Mouse (Mus musculus) embryonic stem cell, embryonic (primary cell): ENCODE measurements around the gene Irf2.
"Not testable (repeated sequence)": the region's sequence is repeated elsewhere in the genome, so short reads cannot be mapped to it uniquely, and the experiment has no call there.

Experiments
- CTCF ChIA-PET, 4 experiments: fragments of 300-600 bp in 2 of 4; fragments of 350-600 bp in 2 of 4; sonication (Branson Sonifier 250); formaldehyde crosslinking; loops; one replicate each; lab custom pipeline; 2022; ENCODE audit warnings: inconsistent platforms in 2 of 4; lab: Charles Lee
- POLR2A ChIA-PET, 4 experiments: fragments of 300-600 bp in 2 of 4; fragments of 350-600 bp in 2 of 4; sonication (Branson Sonifier 250); formaldehyde crosslinking; loops; one replicate each; lab custom pipeline; 2022; ENCODE audit warnings: antibody characterized with exemption in 4 of 4, inconsistent platforms in 1 of 4; lab: Charles Lee

The Irf2 gene

DNA sequence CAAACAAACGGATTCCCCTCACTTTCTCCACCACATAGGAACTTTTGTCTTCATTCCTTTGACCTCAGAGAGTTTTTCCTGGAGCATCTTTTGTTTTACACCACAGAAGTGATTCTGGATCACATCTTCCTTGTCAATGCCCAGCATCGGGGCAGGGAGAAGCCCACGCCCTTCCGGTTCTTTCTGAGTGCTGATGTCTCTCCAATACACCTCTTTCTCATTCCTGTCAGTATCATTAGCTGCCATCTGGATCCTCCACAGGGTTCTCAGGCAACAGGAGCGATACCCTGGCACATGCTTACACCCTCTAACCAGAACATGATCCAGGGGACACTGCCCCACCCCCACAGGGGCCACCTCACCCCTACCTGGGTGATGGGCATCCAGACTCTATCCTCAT is 20.8 kb upstream of the Irf2 start:
- ChIA-PET CTCF (interaction anchor here in 1 of 4 experiments (0.7 kb wide), 1 partner anchor 380 kb away, joined by 3 read pairs; no protein-coding TSS in a partner anchor), POLR2A (no interaction called here)

DNA sequence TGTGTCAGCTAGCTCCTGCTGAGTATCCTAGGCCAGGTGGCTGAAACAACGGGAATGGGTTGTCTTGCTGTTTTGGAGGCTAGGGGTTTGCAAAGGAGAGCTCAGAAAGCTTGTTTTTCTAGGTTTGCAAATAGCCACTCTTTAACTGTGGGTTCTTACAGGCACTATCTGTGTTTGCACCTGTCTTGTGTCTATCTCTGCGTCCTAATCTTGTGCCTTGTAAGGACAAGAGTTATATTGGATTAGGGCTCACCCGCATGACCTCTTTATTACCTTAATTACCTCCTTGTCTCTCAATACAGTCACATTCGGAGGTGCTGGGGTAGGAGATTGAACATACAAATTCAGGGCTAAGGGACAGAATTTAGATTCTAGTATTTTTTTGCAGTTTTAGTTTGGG is 18.9 kb upstream of the Irf2 start:
- ChIA-PET CTCF (no interaction called here), POLR2A (no interaction called here)

DNA sequence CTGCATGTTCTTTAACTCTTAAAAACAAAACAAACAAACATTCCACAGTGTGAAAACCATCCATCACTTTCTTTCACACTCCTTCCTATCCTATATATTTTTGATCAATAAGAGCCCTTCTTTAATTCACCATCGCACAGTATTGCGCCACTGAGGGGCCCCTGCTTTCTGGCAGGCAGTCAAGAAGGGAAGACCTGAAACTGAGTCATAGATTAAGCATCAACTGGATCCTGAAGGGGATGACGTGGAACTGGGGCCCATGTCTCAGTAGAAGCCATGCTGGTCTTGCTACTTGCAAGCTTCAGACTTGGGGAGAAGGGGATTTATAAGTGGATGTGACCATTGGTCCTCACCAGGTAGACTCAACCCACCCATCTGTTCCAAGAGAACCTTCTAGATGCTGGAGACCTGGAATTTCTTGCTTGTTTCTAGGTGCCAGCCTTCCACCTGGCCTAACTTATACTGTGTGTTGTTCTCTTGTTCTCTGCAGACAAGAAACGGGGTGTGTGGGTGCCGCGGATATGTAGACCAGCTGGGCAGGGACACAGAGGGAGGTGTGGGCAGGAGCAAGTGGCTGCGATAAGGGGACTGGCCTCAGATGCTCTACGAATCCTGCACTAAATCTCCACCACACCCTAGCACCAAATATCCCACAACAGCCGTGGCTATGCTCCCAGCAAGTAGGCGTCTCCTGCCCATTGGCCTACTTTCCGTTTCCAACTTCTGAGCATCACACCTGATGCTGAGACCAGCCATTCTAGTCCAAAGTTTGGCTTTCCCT is 18.3 kb upstream of the Irf2 start:
- ChIA-PET CTCF (interaction anchor here in 1 of 4 experiments (0.5 kb wide), 1 partner anchor 248 kb away, joined by 4 read pairs; no protein-coding TSS in a partner anchor), POLR2A (no interaction called here)

DNA sequence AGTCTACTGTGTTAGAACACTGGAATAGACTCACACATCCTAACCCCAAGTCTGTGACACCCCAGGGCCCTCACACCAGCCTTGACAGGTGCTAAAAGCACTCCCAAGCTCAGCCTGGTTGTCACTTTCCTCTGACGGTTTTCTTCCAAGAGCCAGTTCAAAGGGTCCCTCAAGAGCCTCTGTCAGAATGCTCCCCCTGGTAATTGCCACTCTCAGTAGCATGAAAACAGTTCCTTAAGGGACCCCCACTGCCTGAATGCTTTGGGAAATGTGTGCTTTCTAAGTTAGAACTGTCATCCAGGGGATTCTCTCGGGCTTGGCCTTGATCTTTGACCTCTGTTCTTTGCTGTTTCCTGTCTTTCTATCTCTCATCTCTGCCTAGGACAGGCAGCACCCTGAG is 17.0 kb upstream of the Irf2 start:
- ChIA-PET CTCF (interaction anchor here in 1 of 4 experiments (0.5 to 0.6 kb wide), 2 partner anchors 104 to 649 kb away, joined by 3 to 6 read pairs; no protein-coding TSS in a partner anchor), POLR2A (no interaction called here)

DNA sequence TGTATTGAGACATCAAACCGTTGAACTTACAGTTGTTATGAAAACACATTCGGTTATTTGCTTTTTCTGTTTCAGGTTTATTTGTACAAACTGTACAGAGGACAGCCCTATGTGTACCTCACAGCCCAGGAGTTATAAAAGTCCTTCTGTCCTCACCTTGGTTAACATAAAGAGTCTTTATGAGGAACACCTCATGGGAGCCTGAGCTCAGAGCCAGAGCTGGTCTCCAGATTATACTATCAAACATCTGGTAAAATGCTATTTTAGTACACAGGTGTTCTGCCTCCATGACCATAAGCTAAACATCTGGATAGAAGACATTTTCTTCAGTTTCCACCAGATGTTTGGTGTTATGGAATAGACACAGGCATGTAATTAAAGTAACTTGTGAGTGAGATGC is 13.1 kb upstream of the Irf2 start:
- ChIA-PET CTCF (no interaction called here), POLR2A (no interaction called here)

DNA sequence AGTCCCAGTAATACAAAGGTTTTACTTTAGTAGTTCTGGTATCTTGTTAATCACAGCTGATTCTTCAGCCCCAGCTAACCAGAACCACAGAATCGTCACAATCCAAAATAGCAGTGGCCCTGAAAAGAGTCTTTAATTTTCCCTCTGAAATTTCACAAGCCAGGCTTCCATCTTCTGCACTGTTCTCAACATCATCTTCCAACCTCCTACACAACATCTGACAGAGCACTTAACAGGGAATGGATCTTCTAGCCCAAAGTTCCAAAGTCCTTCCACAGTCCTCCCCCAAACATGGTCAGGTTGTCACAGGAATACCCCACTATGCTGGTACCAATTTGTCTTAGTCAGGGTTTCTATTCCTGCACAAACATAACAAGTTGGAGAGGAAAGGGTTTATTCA is 9.9 kb upstream of the Irf2 start:
- POLR2A ChIA-PET, CTCF ChIA-PET: not testable (repeated sequence)

DNA sequence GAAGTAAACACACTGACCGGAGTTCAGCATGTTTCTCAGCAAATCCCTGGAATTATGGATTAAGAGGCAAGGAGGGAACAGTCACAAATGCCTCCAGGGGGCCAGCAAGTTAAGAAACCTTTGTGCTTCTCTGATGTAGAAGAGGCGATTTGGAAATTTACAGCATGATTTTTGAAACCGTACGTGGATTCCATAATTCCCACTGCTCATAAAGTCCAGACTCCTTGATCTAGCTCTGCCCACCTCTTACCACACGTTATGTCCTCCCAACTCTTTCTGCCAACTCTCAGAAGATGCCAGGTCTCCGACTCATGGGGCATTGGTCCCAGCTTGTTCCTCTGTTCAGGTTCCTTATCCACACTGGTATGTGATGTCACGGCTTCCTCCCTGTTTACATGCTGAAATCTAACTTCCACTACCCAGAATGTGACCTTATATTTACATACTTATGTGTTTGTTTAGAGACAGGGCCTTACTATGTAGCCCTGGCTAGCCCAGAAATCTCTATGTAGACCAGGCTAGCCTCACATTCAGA is 7.1 kb upstream of the Irf2 start:
- ChIA-PET CTCF (no interaction called here), POLR2A (no interaction called here)

DNA sequence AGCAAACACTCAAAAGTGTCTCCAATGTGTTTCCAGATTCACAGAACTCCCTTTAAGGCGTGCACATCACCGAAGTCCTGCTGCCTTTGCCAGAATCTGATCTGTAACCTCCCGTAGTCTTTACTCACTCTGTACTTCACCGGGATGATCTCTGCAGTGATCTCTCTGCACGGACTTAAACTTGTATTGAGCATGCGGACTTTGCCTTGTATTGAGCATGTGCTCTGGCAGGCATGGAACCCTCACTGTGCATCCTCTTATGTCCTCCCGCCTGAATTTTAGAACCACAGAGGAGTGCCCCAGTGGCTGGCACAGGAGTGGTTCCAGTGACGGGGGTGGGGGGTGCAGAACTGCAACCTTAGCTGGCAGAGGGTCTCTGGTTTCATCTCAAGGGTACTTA is 5.9 kb upstream of the Irf2 start:
- ChIA-PET CTCF (no interaction called here), POLR2A (no interaction called here)

DNA sequence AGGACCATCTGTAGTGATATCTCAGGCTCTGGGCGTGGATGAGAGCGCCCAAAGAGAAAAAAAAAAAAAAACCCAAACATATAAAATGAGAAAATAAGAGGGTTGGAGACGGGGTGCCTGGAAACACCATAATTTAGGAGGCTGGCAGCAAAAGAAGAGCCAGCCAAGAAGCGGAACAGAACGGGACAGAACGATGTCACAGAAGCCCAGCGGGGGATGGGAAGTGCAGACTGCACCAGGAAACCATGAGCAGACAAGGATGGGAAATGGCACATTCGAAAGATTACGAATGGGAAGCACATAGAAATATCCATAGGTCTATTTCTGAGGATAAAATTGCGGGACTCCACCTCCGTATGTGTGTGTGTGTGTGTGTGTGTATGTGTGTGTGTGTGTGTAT is 4.0 kb upstream of the Irf2 start:
- ChIA-PET CTCF (no interaction called here), POLR2A (interaction anchor here in 1 of 4 experiments (0.6 kb wide), 1 partner anchor 437 kb away, joined by 3 read pairs; no protein-coding TSS in a partner anchor)

DNA sequence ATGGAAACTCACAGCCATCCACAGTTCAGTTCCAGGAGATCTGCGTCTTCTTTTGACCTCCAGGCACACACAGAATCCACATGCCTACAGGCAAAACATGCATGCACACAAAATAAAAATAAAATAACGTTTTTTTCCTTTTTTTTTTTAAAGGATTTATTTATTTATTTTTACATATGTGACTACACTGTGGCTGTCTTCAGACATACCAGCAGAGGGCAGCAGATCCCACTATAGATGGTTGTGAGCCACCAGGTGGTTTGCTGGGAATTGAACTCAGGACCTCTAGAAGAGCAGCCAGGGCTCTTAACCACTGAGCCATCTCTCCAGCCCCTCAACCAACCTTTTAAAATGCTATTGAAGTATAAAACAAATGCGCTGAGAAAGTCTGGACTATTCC is 3.3 kb upstream of the Irf2 start:
- ChIA-PET POLR2A (no interaction called here), CTCF (no interaction called here)

DNA sequence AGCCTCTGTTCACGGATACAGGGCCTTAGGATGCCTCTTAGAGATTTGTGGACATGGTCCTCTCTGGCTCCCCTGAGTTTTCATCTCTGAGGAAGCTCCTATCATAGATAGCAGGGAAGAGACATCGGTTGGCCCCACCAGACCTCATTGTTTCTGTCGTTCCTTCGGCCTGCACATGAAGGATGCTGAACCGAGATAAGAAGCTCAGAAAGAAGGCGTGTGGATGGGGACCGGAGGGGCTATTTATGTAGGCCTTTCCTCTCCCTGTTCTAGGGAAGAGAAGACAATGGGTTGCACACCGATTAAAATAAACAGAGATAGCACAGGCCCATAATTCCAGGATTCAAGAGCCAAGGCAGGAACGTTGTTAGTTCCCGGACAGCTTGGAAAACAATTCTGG is 2.1 kb upstream of the Irf2 start:
- CTCF ChIA-PET = interaction anchor here in 1 of 4 experiments (0.6 kb wide), 1 partner anchor 520 kb away, joined by 4 read pairs; no protein-coding TSS in a partner anchor

DNA sequence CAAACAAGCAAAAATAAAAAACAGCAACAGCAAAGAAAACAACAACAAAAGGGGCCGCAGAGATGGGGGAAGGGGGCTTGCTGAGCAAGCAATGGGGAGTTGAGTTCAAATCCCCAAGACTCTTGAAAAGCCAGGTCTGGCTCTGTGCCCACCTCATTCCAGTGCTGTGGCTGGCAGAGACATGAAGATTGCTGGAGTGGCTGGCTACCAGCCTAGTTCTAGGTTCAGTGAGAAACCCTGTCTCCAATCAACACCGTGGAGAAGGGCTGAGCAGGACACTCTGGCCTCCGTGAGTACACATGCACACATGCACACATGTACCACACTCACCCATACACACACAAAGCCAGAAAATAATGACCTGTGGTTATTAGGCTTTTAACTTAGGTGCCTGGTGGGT is 1.6 kb upstream of the Irf2 start:
- ChIA-PET CTCF (interaction anchor here in 1 of 4 experiments (0.6 kb wide), 1 partner anchor 519 kb away, joined by 4 read pairs; no protein-coding TSS in a partner anchor), POLR2A (no interaction called here)

More for the DNA sequence above, 2.1 kb upstream of the Irf2 start:
- POLR2A ChIA-PET = no interaction called here

DNA sequence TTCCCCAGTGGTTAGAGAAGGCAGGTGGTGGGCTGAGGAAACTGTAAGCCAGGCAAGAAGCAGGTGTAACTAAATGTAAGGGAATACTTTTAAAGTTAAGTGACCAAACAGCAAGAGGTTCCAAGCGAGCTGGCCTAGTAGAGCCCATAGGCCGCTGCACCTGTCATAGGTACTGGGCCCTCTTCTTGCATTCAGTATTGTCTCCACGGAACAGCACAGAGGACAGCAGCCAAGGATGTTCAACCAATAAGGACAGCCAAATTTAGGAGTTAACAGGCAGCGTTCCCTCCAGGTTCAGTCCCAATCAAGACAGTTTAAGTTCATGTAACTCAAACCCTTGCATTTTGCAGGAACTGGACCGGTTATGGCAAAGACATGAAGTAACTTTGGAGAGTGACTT is 931 bp upstream of the Irf2 start:
- ChIA-PET CTCF (interaction anchor here in 1 of 4 experiments (1.5 kb wide), 1 partner anchor 215 kb away, joined by 4 read pairs; no protein-coding TSS in a partner anchor), POLR2A (interaction anchor here in 2 of 4 experiments (0.6 to 1.1 kb wide), 3 partner anchors 400 to 671 kb away, joined by 3 to 6 read pairs (median 3); partner anchors contain the start of gene Slc25a4 (in 1 of the 2))

DNA sequence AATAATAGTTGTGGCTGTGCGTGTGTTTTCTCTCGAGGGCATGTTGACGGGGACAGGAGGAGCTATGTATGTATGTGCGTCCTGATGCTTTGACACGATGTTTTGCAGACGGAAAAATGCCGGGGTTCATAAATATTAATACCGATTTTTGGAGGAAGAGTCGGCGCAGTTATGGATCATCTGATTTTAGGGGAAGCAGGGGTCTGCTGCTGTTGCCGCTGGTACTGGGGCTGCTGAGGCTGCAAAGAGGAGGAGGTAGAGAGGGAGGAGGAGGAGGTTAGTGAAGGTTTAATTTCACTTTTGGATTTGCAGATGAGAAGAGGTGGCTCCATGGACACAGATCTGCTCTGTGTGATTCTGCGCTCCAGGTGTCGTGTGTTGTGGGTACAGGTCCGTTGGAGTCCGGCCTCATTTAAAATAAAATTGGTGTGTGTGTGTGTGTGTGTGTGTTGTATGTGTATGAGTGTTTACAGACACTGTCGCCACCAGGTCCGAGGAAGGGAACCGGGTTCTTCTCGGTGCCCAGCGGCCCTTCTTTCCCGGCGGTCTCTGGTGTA is 502 bp downstream of the Irf2 start:
- ChIA-PET POLR2A (interaction anchor here in 3 of 4 experiments (0.6 to 1.4 kb wide), 3 partner anchors 34 to 615 kb away, joined by 3 to 4 read pairs (median 3); no protein-coding TSS in a partner anchor), CTCF (interaction anchor here in 1 of 4 experiments (1.5 kb wide), 1 partner anchor 213 kb away, joined by 4 read pairs; no protein-coding TSS in a partner anchor)

DNA sequence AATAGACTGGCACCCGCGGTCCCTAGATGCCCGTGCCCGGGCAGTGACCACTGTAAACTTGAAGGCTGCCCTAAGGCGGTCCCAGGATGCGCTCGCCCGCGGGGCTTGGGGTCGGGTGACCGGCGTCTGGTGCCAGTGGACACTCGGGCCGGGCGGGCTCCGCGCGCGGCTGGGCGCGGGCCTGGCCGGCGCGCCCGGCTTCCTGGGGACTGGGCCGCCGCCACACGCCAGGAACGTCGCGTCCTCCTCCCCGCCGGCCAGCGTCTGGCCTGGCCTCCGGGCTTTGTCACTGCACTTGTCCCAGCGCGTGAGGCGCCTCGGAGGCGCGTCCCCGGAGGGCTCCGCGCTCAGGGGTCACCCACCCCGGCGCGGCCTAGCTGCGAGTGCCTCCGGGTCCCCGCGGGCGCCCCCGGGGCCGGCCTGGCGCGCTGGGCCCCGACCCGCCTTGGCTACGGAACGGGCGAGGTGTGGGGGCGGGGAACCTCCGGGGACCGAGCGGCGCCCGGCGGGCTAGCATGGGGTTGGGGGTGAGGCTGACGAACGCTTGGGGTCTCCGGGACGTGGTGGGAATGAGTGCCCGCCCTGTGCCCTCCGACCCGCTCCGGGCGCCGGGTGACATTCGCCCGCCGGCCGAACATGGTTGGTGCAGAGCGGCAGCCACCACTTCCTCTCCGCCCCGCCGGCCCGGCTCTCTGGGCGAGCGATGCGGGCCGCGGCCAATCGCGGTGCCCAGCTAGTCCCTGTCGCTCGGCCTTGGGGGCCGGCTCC is 1.2 kb downstream of the Irf2 start:
- POLR2A ChIA-PET = interaction anchor here in 1 of 4 experiments (1.4 kb wide), 1 partner anchor 122 kb away, joined by 3 read pairs; no protein-coding TSS in a partner anchor
- CTCF ChIA-PET = interaction anchor here in 1 of 4 experiments (0.7 kb wide), 1 partner anchor 55 kb away, joined by 5 read pairs; no protein-coding TSS in a partner anchor

DNA sequence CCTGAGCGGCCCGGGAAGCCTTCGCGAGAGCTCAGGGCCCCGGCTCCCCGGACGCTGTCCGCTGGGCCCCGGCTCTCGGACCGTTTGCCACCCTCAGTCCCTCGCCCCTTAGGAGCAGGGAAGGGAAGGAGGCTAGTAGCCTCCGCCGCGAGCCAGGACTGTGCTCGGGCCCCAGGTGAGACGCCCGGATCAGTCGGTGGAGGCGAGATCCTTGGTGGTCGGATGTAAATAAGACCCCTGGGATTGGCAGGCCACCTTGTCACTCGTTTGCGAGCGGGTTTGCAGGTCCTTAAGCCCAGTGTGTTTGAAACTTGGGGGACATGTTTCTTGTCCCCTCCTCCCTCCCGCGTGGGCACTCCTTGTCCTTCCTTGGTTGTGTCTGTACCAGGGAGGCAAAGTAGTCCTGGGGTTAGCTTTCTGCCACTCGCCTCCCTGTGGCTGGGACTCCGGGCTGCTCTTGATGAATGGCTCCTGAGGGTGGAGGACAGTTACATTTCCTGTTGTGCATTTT is 1.8 kb downstream of the Irf2 start:
- ChIA-PET CTCF (interaction anchor here in 1 of 4 experiments (0.7 kb wide), 1 partner anchor 55 kb away, joined by 5 read pairs; no protein-coding TSS in a partner anchor), POLR2A (interaction anchor here in 1 of 4 experiments (1.1 kb wide), 1 partner anchor 530 kb away, joined by 3 read pairs; the partner anchor contains the start of gene Slc25a4)

DNA sequence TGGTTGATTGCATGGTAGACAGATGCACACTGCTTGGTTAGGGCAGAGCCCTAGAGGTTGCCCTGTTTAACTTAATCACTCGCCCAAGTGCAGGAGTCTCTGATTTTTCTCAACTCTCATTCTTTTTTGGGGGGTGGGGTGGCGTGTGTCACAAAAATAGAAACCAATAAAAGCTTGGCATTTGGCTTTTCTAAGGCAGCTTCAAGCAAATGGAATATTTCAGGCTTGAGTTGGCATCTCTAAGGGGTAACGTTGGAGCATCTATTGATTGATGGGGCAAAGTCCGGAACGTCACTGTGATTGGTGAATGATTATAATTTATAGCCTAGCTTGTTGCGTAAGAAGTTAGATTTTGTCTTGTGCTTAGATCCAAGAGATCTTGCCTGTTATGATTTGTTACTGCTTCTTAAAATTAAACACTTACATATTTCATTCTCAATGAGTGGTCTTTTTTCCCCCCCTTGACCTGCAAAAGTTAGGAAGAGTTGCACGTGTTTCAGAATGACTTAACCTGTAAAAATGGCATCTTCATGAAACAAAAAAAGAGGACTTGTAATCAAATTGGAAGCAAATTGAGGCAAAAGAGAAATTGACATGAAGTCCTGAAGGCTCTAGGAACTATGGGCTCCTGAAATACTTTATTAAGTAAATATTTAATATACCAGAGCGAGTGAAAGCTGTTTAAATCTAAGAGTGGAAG is 2.6 kb downstream of the Irf2 start:
- CTCF ChIA-PET = no interaction called here
- POLR2A ChIA-PET = interaction anchor here in 1 of 4 experiments (1.1 kb wide), 1 partner anchor 531 kb away, joined by 3 read pairs; the partner anchor contains the start of gene Slc25a4

DNA sequence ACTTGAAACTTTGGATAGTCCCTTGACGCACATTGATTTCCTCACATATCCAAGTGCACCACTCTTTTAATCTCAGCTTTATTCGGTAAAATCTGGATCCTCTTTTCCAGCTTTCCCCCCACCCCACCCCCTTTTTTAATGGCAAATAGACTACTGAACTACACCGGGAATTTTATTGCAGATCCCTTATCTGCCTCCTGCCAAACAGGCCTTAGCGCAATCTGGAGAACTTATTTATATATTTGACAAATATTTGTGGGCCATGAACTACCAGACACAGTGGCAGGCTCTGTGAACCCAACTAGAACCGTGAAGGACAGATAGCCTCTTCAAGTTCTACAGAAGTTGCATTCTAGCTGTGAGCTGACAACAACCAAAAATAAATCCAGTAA is 3.2 kb downstream of the Irf2 start:
- ChIA-PET CTCF (no interaction called here), POLR2A (interaction anchor here in 1 of 4 experiments (1.1 kb wide), 1 partner anchor 532 kb away, joined by 3 read pairs; the partner anchor contains the start of gene Slc25a4)
